Mouse (Mus musculus) stomach, postnatal 0 days (tissue): ENCODE measurements around the gene Ghitm.

Experiments used
- CTCF ChIP-seq: IDR thresholded peaks from 2 replicates; pipeline ENCODE4 v1.5.1; 2016; ENCODE audit warnings: antibody characterized with exemption, low read depth, mild to moderate bottlenecking, moderate library complexity
- EP300 ChIP-seq: optimal IDR thresholded peaks from 2 replicates; pipeline ENCODE3; 2016; ENCODE audit warnings: antibody characterized with exemption

DNA sequence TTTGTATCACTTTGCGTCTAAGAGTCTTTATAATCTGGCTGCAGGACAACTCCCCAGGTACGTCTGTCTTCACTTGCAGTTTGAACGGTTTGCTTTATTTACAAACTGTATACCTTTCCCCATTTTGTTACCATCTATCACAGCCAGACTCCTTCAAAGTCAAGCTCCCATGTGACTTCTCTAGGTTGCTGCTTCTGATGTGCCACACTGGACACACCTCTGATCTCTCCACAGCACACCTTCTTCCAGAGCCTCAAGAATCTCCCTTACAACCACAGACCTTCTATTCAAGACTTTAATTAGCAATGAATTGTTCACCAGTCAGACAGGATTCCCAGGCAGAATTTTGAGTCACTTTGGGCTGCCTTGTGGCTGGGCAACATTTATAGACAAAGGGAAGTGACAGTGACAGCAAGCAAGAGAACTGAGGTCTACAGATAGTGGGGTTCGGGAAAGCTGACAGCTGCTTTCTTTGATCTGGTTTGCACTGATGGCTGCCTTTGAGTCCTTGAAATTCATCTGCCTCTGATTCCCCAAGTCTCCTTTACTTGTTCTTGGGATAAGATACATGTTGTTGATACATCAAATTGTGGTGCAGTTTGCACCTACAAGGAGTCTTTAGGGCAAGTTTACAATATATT is 29.4 kb upstream of the Ghitm start:
- no peak for TF ChIP-seq CTCF
- TF ChIP-seq EP300 = no peak
